ENCODE assay signal across 8 mouse cellular contexts in genomic region chr1:134747236-134748174, GRCm38 (mm10).
DNase-seq lines count a peak whose midpoint lies in the region; ATAC-seq and TF ChIP-seq lines count a peak whose summit lies in the region.

No protein-coding gene starts in this region.

- no peak for DNase-seq in layer of hippocampus, adult 2 months (ENCODE audit: low spot score in 2 of 2)
- no peak for DNase-seq in layer of hippocampus, adult 9-10 months (ENCODE audit: low spot score)
- peak; percentile 53 for DNase-seq in embryo, embryonic 10.5 days (ENCODE audit: low spot score)
- peak; percentile 60 to 79 for DNase-seq in spleen, adult 18-20 months
- no peak for DNase-seq in layer of hippocampus, postnatal 36 days
- DNase-seq in left cerebral cortex, postnatal 14 days (ENCODE audit: low spot score in 2 of 2), result no peak

- H3K27ac ChIP-seq in layer of hippocampus, adult 2 months, result no peak overlapping the region
- H3K27ac ChIP-seq in lung, embryonic 15.5 days, result no peak overlapping the region

- H3K9ac ChIP-seq in lung, embryonic 15.5 days, result no peak overlapping the region

- intact Hi-C loops in left cerebral cortex, postnatal 14 days (cut with DNase I), result loop anchor here (5.0 to 10.0 kb wide), 2 partner anchors 77 to 105 kb away; no protein-coding TSS in a partner anchor

- H3K4me1 ChIP-seq in lung, embryonic 15.5 days, result peaks cover 34% of the 10 kb centered on the region

- H3K27me3 ChIP-seq in lung, embryonic 15.5 days, result no peaks in the 10 kb centered on the region

- no peaks in the 10 kb centered on the region for H3K9me3 ChIP-seq in lung, embryonic 15.5 days

- no peak overlapping the region for H3K4me3 ChIP-seq in layer of hippocampus, adult 2 months
- H3K4me3 ChIP-seq in lung, embryonic 15.5 days, result no peak overlapping the region

- 0 out of 2 replicates have a peak, but pooled peaks have one; percentile 15 for TF ChIP-seq CTCF in layer of hippocampus, adult 2 months (conservative IDR thresholded peaks at IDR 0.05)

- H3K4me2 ChIP-seq in lung, embryonic 15.5 days, result peak overlapping the region; percentile 36

- WGBS in lung, embryonic 15.5 days, result 26% methylated on average over 23 of the region's 23 CpGs

- no peaks in the 10 kb centered on the region for H3K36me3 ChIP-seq in lung, embryonic 15.5 days

- ATAC-seq in inflammation-experienced regulatory T-cells, adult 6 months, result peak; percentile 65
- no peak for ATAC-seq in lung, embryonic 15.5 days (ENCODE audit: borderline replicate concordance, extremely low read depth, low FRiP score, low TSS enrichment)

Comparison
In these comparisons a context has a peak if more than half of its experiments do, and no peak if none do; other contexts are left out.
1. DNase-seq: peak in embryo, embryonic 10.5 days (single experiment) and spleen, adult 18-20 months (2 of 2); none in layer of hippocampus, adult 2 months (0 of 2), layer of hippocampus, adult 9-10 months (single experiment), layer of hippocampus, postnatal 36 days (0 of 2) and left cerebral cortex, postnatal 14 days (0 of 2).